Mouse (Mus musculus) heart, embryonic 15.5 days (tissue): ENCODE measurements around the gene Ep400. TPM values are rescaled to one million over a fixed set of nuclear protein-coding genes. Genes with fewer than 3 reads are reported as not detected.

Experiments used
- ATAC-seq: fragments of 200-750 bp; cut with Nextera tagmentation; replicated peaks from 2 replicates; pipeline ENCODE4 v1.8.0; 2017; ENCODE audit warnings: low read depth, moderate TSS enrichment; ENCODE audit not compliant: insufficient number of reproducible peaks, insufficient read depth, low FRiP score
- H3K27ac ChIP-seq: fragments of 300-500 bp; sonication (generic); 2 replicates; pipeline ENCODE4 v1.5.1; 2015; ENCODE audit warnings: mild to moderate bottlenecking, inconsistent platforms
- H3K27me3 ChIP-seq: fragments of 300-500 bp; sonication (generic); 2 replicates; pipeline ENCODE4 v1.6.1; 2015; ENCODE audit warnings: inconsistent platforms
- H3K36me3 ChIP-seq: fragments of 300-500 bp; sonication (generic); 2 replicates; pipeline ENCODE4 v1.6.1; 2015; ENCODE audit warnings: mild to moderate bottlenecking, inconsistent platforms
- H3K4me1 ChIP-seq: fragments of 300-500 bp; sonication (generic); replicated peaks from 2 replicates; pipeline ENCODE4 v1.6.1; 2015; ENCODE audit warnings: inconsistent platforms
- H3K4me2 ChIP-seq: fragments of 300-500 bp; sonication (generic); 2 replicates; pipeline ENCODE4 v1.6.1; 2015; ENCODE audit warnings: inconsistent platforms, mild to moderate bottlenecking, moderate library complexity
- H3K4me3 ChIP-seq: fragments of 300-500 bp; sonication (generic); 2 replicates; pipeline ENCODE4 v1.5.1; 2015; ENCODE audit warnings: mild to moderate bottlenecking, inconsistent platforms
- H3K9ac ChIP-seq: fragments of 300-500 bp; sonication (generic); 2 replicates; pipeline ENCODE4 v1.6.1; 2015; ENCODE audit warnings: mild to moderate bottlenecking, inconsistent platforms
- H3K9me3 ChIP-seq: fragments of 300-500 bp; sonication (generic); replicated peaks from 2 replicates; pipeline ENCODE4 v1.6.1; 2016; ENCODE audit warnings: inconsistent platforms
- WGBS: fragments of 180-500 bp; shearing (Covaris S2); methylation state at CpG from one replicate; pipeline ENCODE4 v1.1.7; 2015; ENCODE audit warnings: mixed read lengths; 5-methylcytosine and 5-hydroxymethylcytosine counted together
- polyA plus RNA-seq: library from polyadenylated mRNA; unstranded; fragments of >200 nt; fragmentation: Nextera tagmentation; extraction: Ambion mirVana; gene quantifications from 2 replicates; pipeline ENCODE4 v1.2.1, GENCODE M21; 2015

The Ep400 gene
- polyA plus RNA-seq, 1 experiment from 2014 or later, result 22.9 TPM

- Histone ChIP-seq H3K27ac (no peak overlapping the region), H3K4me3 (peak overlapping the region; percentile 85), H3K9me3 (no peaks in the 10 kb centered on the region), H3K9ac (peak overlapping the region; percentile 93), H3K36me3 (peaks cover 71% of the 10 kb centered on the region), H3K4me1 (peaks cover 16% of the 10 kb centered on the region), H3K27me3 (no peaks in the 10 kb centered on the region), H3K4me2 (peak overlapping the region; percentile 98)
- under 1% methylated on average over 37 of the region's 37 CpGs for WGBS
- peak; percentile 37; the same call in 1 of the 2 replicates for ATAC-seq
Measured at GRCm38 (mm10) chr5:110653686-110654085, 116.8 kb downstream of the Ep400 start.

- peak within 1 kb of the TSS; percentile 93 for H3K9ac ChIP-seq
- H3K4me3 ChIP-seq, result peak within 1 kb of the TSS; percentile 85
- peaks cover 71% of the 10 kb centered on the region for H3K36me3 ChIP-seq
- peaks cover 16% of the 10 kb centered on the region for H3K4me1 ChIP-seq
- peak; percentile 88 for ATAC-seq
- H3K27ac ChIP-seq, result no peak within 1 kb of the TSS
- no peaks in the 10 kb centered on the region for H3K9me3 ChIP-seq
- 1% methylated on average over 91 of the region's 91 CpGs for WGBS
- H3K4me2 ChIP-seq, result peak within 1 kb of the TSS; percentile 98
- H3K27me3 ChIP-seq, result no peaks in the 10 kb centered on the region
Measured at GRCm38 (mm10) chr5:110652719-110653648, 117.5 kb downstream of the Ep400 start, which contains the start of the genes Noc4l and Ddx51. Gene Noc4l (minus strand): TSS chr5:110653417. Gene Ddx51 (plus strand): TSS chr5:110653451.

- H3K36me3 ChIP-seq, result peaks cover 57% of the 10 kb centered on the region
- ATAC-seq, result no peak
Measured at GRCm38 (mm10) chr5:110646377-110646776, 124.1 kb downstream of the Ep400 start.

GRCm38 (mm10) chr5:110639459-110639858 lies 131.1 kb downstream of the Ep400 start:
- no peak for ATAC-seq

More at GRCm38 (mm10) chr5:110646377-110646776, 124.1 kb downstream of the Ep400 start:
- H3K27ac ChIP-seq, result no peak overlapping the region
- H3K4me1 ChIP-seq, result no peaks in the 10 kb centered on the region
- H3K4me2 ChIP-seq, result no peak overlapping the region
- H3K27me3 ChIP-seq, result no peaks in the 10 kb centered on the region
- H3K9me3 ChIP-seq, result no peaks in the 10 kb centered on the region
- no peak overlapping the region for H3K9ac ChIP-seq
- no peak overlapping the region for H3K4me3 ChIP-seq

GRCm38 (mm10) chr5:110638306-110639074 lies 132.0 kb downstream of the Ep400 start:
- H3K27me3 ChIP-seq, result peaks cover 18% of the 10 kb centered on the region
- 74% methylated on average over 7 of the region's 7 CpGs for WGBS

More at GRCm38 (mm10) chr5:110639459-110639858, 131.1 kb downstream of the Ep400 start:
- no peak overlapping the region for H3K27ac ChIP-seq
- no peaks in the 10 kb centered on the region for H3K4me1 ChIP-seq
- no peaks in the 10 kb centered on the region for H3K9me3 ChIP-seq
- H3K4me3 ChIP-seq, result no peak overlapping the region
- H3K9ac ChIP-seq, result no peak overlapping the region
- H3K27me3 ChIP-seq, result peaks cover 12% of the 10 kb centered on the region
- H3K36me3 ChIP-seq, result no peaks in the 10 kb centered on the region
- 17% methylated on average over 12 of the region's 12 CpGs for WGBS
- peak overlapping the region; percentile 48 for H3K4me2 ChIP-seq

GRCm38 (mm10) chr5:110635951-110636707 lies 134.4 kb downstream of the Ep400 start:
- Histone ChIP-seq H3K9ac (no peak overlapping the region), H3K36me3 (no peaks in the 10 kb centered on the region), H3K27ac (no peak overlapping the region), H3K4me3 (no peak overlapping the region), H3K9me3 (no peaks in the 10 kb centered on the region), H3K4me2 (no peak overlapping the region), H3K4me1 (no peaks in the 10 kb centered on the region), H3K27me3 (peaks cover 21% of the 10 kb centered on the region)
- ATAC-seq, result no peak
- WGBS, result 32% methylated on average over 6 of the region's 6 CpGs

More at GRCm38 (mm10) chr5:110638306-110639074, 132.0 kb downstream of the Ep400 start:
- H3K4me1 ChIP-seq, result no peaks in the 10 kb centered on the region
- no peak overlapping the region for H3K4me3 ChIP-seq
- H3K4me2 ChIP-seq, result no peak overlapping the region
- no peak for ATAC-seq
- no peak overlapping the region for H3K9ac ChIP-seq
- no peaks in the 10 kb centered on the region for H3K9me3 ChIP-seq
- no peaks in the 10 kb centered on the region for H3K36me3 ChIP-seq
- H3K27ac ChIP-seq, result no peak overlapping the region

- Histone ChIP-seq H3K9me3 (no peaks in the 10 kb centered on the region), H3K4me1 (peaks cover 3% of the 10 kb centered on the region; the same call in 1 of the 2 replicates), H3K4me2 (no peak overlapping the region), H3K4me3 (no peak overlapping the region), H3K36me3 (no peaks in the 10 kb centered on the region), H3K9ac (no peak overlapping the region), H3K27ac (no peak overlapping the region), H3K27me3 (peaks cover 42% of the 10 kb centered on the region)
- no peak for ATAC-seq
- WGBS, result 77% methylated on average over 2 of the region's 2 CpGs
Measured at GRCm38 (mm10) chr5:110629525-110630120, 140.9 kb downstream of the Ep400 start.

GRCm38 (mm10) chr5:110628156-110628555 lies 142.4 kb downstream of the Ep400 start:
- no peak overlapping the region for H3K9ac ChIP-seq
- no peaks in the 10 kb centered on the region for H3K36me3 ChIP-seq
- no peak overlapping the region for H3K27ac ChIP-seq
- H3K9me3 ChIP-seq, result no peaks in the 10 kb centered on the region
- no peak for ATAC-seq
- no peak overlapping the region for H3K4me3 ChIP-seq
- H3K4me1 ChIP-seq, result peaks cover 3% of the 10 kb centered on the region; the same call in 1 of the 2 replicates
- WGBS, result 6% methylated on average over 19 of the region's 19 CpGs
- H3K4me2 ChIP-seq, result no peak overlapping the region
- peaks cover 35% of the 10 kb centered on the region for H3K27me3 ChIP-seq

- Histone ChIP-seq H3K36me3 (no peaks in the 10 kb centered on the region), H3K4me3 (no peak overlapping the region), H3K27ac (no peak overlapping the region), H3K9me3 (no peaks in the 10 kb centered on the region), H3K4me1 (peaks cover 3% of the 10 kb centered on the region; the same call in 1 of the 2 replicates), H3K27me3 (peaks cover 35% of the 10 kb centered on the region), H3K4me2 (no peak overlapping the region), H3K9ac (no peak overlapping the region)
- WGBS, result 53% methylated on average over 10 of the region's 10 CpGs
- ATAC-seq, result no peak
Measured at GRCm38 (mm10) chr5:110627351-110627750, 143.2 kb downstream of the Ep400 start.

GRCm38 (mm10) chr5:110624319-110624718 lies 146.2 kb downstream of the Ep400 start:
- Histone ChIP-seq H3K27ac (no peak overlapping the region), H3K4me3 (no peak overlapping the region), H3K4me2 (no peak overlapping the region), H3K27me3 (peaks cover 29% of the 10 kb centered on the region), H3K9ac (no peak overlapping the region), H3K36me3 (no peaks in the 10 kb centered on the region), H3K9me3 (no peaks in the 10 kb centered on the region), H3K4me1 (peaks cover 3% of the 10 kb centered on the region; the same call in 1 of the 2 replicates)
- no peak for ATAC-seq
- WGBS, result 78% methylated on average over 2 of the region's 2 CpGs
